ENCODE assay signal across 9 mouse cellular contexts in the genomic region with DNA sequence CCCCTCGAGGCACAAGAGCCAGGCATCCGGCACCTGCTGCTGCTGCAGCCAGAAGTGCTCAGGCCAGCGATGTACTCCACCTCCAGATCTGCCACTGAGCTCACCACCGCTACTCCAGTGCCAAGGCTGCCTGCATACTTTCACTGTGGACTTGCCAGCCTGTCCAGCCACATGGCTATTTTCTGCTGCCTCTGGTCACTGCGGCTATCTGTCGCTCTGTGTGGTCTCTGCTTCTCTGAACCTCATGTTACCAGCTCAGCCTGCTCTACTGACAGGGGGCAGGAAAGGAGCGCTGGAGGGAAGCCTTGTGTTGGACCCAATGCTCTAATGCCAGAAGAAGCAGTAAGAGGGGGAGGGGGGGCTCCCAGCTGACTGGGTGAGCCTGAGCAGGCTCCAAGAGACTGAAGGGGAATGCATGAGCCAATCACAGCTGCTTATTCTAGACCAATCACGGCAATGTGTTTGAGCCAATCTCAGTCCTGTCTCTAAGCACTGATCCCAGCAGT. TPM values are rescaled to one million over a fixed set of nuclear protein-coding genes. Genes with fewer than 3 reads are reported as not detected.
DNase-seq lines count a peak whose midpoint lies in the region; ATAC-seq and TF ChIP-seq lines count a peak whose summit lies in the region.
"Had no signal": no experiment of that assay in that cellular context is flagged by ENCODE, and none has a peak within 500 bp of the region (broad histone marks: within the 10 kb centered on the region; RNA-seq: fewer than 3 reads in every experiment).

No protein-coding gene starts in this region.

- no peak overlapping the region for H3K4me2 ChIP-seq in embryonic facial prominence, embryonic 12.5 days (replicated peaks)
- no peak overlapping the region for H3K4me2 ChIP-seq in midbrain, embryonic 11.5 days
- H3K4me2 ChIP-seq: embryonic facial prominence, embryonic 13.5 days had no signal

- H3K36me3 ChIP-seq in embryonic facial prominence, embryonic 12.5 days: no peaks in the 10 kb centered on the region
- no peaks in the 10 kb centered on the region for H3K36me3 ChIP-seq in heart, embryonic 10.5 days
- H3K36me3 ChIP-seq in kidney, adult 2 months (ENCODE audit: control insufficient read depth, insufficient read depth, low read length): no peaks in the 10 kb centered on the region
- H3K36me3 ChIP-seq in midbrain, embryonic 11.5 days (ENCODE audit: control insufficient read depth, insufficient read depth, low read length): no peaks in the 10 kb centered on the region
- H3K36me3 ChIP-seq: embryonic facial prominence, embryonic 13.5 days had no signal

- no peaks in the 10 kb centered on the region for H3K27me3 ChIP-seq in embryonic facial prominence, embryonic 12.5 days
- no peaks in the 10 kb centered on the region for H3K27me3 ChIP-seq in heart, embryonic 10.5 days (ENCODE audit: insufficient read depth, poor library complexity, severe bottlenecking)
- H3K27me3 ChIP-seq in kidney, adult 2 months (replicated peaks; ENCODE audit: control insufficient read depth, insufficient read depth, low read length): no peaks in the 10 kb centered on the region
- H3K27me3 ChIP-seq in midbrain, embryonic 11.5 days (ENCODE audit: control insufficient read depth, insufficient read depth, low read length): no peaks in the 10 kb centered on the region
- H3K27me3 ChIP-seq: embryonic facial prominence, embryonic 13.5 days had no signal

- no peak for TF ChIP-seq POLR2A in kidney, adult 2 months (IDR thresholded peaks at IDR 0.05; ENCODE audit: low read depth, low read length)

- ATAC-seq in embryonic facial prominence, embryonic 12.5 days (ENCODE audit: insufficient number of reproducible peaks, insufficient read depth, low FRiP score, low TSS enrichment): peak; percentile 67; the same call in 1 of the 2 replicates
- ATAC-seq in midbrain, embryonic 11.5 days (ENCODE audit: low FRiP score): peak; percentile 90

- no peaks in the 10 kb centered on the region for H3K9me3 ChIP-seq in embryonic facial prominence, embryonic 12.5 days
- H3K9me3 ChIP-seq in heart, embryonic 10.5 days: no peaks in the 10 kb centered on the region
- H3K9me3 ChIP-seq in midbrain, embryonic 11.5 days (ENCODE audit: control insufficient read depth, low read length): no peaks in the 10 kb centered on the region
- H3K9me3 ChIP-seq: embryonic facial prominence, embryonic 13.5 days had no signal

- H3K27ac ChIP-seq in embryonic facial prominence, embryonic 12.5 days: no peak overlapping the region
- H3K27ac ChIP-seq in heart, embryonic 10.5 days: peak overlapping the region; percentile 76
- no peak overlapping the region for H3K27ac ChIP-seq in kidney, adult 2 months (ENCODE audit: insufficient read depth, low read depth, low read length)
- H3K27ac ChIP-seq in midbrain, embryonic 11.5 days (ENCODE audit: low read depth, low read length): no peak overlapping the region
- H3K27ac ChIP-seq: embryonic facial prominence, embryonic 13.5 days had no signal

- WGBS in embryonic facial prominence, embryonic 12.5 days: 61% methylated on average over 8 of the region's 8 CpGs
- 43% methylated on average over 8 of the region's 8 CpGs for WGBS in heart, embryonic 10.5 days
- whole genome bisulfite sequencing in kidney, adult 2 months: 33% methylated on average over 8 of the region's 8 CpGs
- 64% methylated on average over 8 of the region's 8 CpGs for WGBS in midbrain, embryonic 11.5 days

- peak; percentile 69 for DNase-seq in layer of hippocampus, adult 9-11 months
- no peak for DNase-seq in layer of hippocampus, postnatal 25 days (ENCODE audit: extremely low spot score in 1 of 2, low spot score in 1 of 2)
- peak; percentile 85 for DNase-seq in heart, embryonic 10.5 days (ENCODE audit: low spot score)
- DNase-seq in kidney, adult 2 months: peak; percentile 58
- peak; percentile 85 for DNase-seq in midbrain, embryonic 11.5 days (ENCODE audit: low spot score, missing footprints)
- no peak for DNase-seq in spleen, adult 18-20 months
- DNase-seq in spleen, postnatal 10 days (ENCODE audit: low spot score in 2 of 2): no peak

- peaks cover 13% of the 10 kb centered on the region for H3K4me1 ChIP-seq in embryonic facial prominence, embryonic 12.5 days
- peaks cover 42% of the 10 kb centered on the region for H3K4me1 ChIP-seq in heart, embryonic 10.5 days
- H3K4me1 ChIP-seq in kidney, adult 2 months (ENCODE audit: control insufficient read depth, insufficient read depth, low read length): no peaks in the 10 kb centered on the region; the same call in 1 of the 2 replicates
- peaks cover 12% of the 10 kb centered on the region for H3K4me1 ChIP-seq in midbrain, embryonic 11.5 days (ENCODE audit: control insufficient read depth, insufficient read depth, low read length)
- H3K4me1 ChIP-seq: embryonic facial prominence, embryonic 13.5 days had no signal

- no peak overlapping the region for H3K4me3 ChIP-seq in embryonic facial prominence, embryonic 12.5 days
- H3K4me3 ChIP-seq in heart, embryonic 10.5 days: peak overlapping the region; percentile 33; the same call in 1 of the 2 replicates
- H3K4me3 ChIP-seq in kidney, adult 2 months (ENCODE audit: insufficient read depth, low read depth, low read length): no peak overlapping the region
- H3K4me3 ChIP-seq in midbrain, embryonic 11.5 days (ENCODE audit: low read depth, low read length): no peak overlapping the region
- H3K4me3 ChIP-seq: embryonic facial prominence, embryonic 13.5 days had no signal

- H3K9ac ChIP-seq in embryonic facial prominence, embryonic 12.5 days: no peak overlapping the region
- H3K9ac ChIP-seq in midbrain, embryonic 11.5 days (ENCODE audit: low read length): no peak overlapping the region
- H3K9ac ChIP-seq: embryonic facial prominence, embryonic 13.5 days had no signal

- no peak for TF ChIP-seq CTCF in kidney, adult 2 months (conservative IDR thresholded peaks at IDR 0.05; ENCODE audit: insufficient read depth, insufficient read length, low read depth, low read length)

RNA-seq across cellular contexts. Expression of a gene that starts 34.7 kb away (rescaled TPM):
- total RNA-seq in layer of hippocampus, postnatal 25 days (2021): 1 to 10 TPM; 1.7 to 4.2 TPM
- polyA plus RNA-seq in embryonic facial prominence, embryonic 12.5 days (2016; fragmentation: Nextera tagmentation; extraction: Ambion mirVana): not detected in 2 replicates
- 0.14 and 0.16 TPM in 2 replicates for polyA plus RNA-seq in heart, embryonic 10.5 days (2016; fragmentation: Nextera tagmentation; extraction: Ambion mirVana)
- 0.09 and 0.11 TPM in 2 replicates for polyA plus RNA-seq in kidney, adult 2 months (2012; rRNA removed)
- not detected in 2 replicates for polyA plus RNA-seq in midbrain, embryonic 11.5 days (2014; fragmentation: Nextera tagmentation; extraction: Ambion mirVana)
- polyA plus RNA-seq: embryonic facial prominence, embryonic 13.5 days had no signal

RNA-seq across cellular contexts. Expression of a gene that starts 37.8 kb away (rescaled TPM):
- 100 to 1,000 TPM; 118 to 123 TPM for total RNA-seq in layer of hippocampus, postnatal 25 days (2021)
- 5.6 and 6.4 TPM in 2 replicates for polyA plus RNA-seq in embryonic facial prominence, embryonic 12.5 days (2016; fragmentation: Nextera tagmentation; extraction: Ambion mirVana)
- 8.4 and 11.3 TPM in 2 replicates for polyA plus RNA-seq in heart, embryonic 10.5 days (2016; fragmentation: Nextera tagmentation; extraction: Ambion mirVana)
- 5.0 and 6.7 TPM in 2 replicates for polyA plus RNA-seq in kidney, adult 2 months (2012; rRNA removed)
- polyA plus RNA-seq in midbrain, embryonic 11.5 days (2014; fragmentation: Nextera tagmentation; extraction: Ambion mirVana): 4.0 and 4.9 TPM in 2 replicates

Comparison
In these comparisons a context has a peak if more than half of its experiments do, and no peak if none do; other contexts are left out.
1. DNase-seq: peak in layer of hippocampus, adult 9-11 months (single experiment), heart, embryonic 10.5 days (single experiment), kidney, adult 2 months (single experiment) and midbrain, embryonic 11.5 days (single experiment); none in layer of hippocampus, postnatal 25 days (0 of 2), spleen, adult 18-20 months (0 of 2) and spleen, postnatal 10 days (0 of 2).